Mouse (Mus musculus): Measurements from ENCODE around the gene Gtpbp2. TPM values are rescaled to one million over a fixed set of nuclear protein-coding genes. Genes with fewer than 3 reads are reported as not detected.

The Gtpbp2 gene
- total and polyA plus RNA-seq, 3 experiments, result 30.3 to 182 (median 55.0) TPM

GRCm38 (mm10) chr17:46170538-46170937, 9.7 kb downstream of the Gtpbp2 start:
- DNase-seq (ENCODE audit: low spot score) (no peak), ATAC-seq (ENCODE audit: extremely low read depth, insufficient number of reproducible peaks, low FRiP score, poor library complexity, severe bottlenecking) (no peak)
- Histone ChIP-seq H3K4me3 (ENCODE audit: low read depth, low read length) (no peak overlapping the region), H3K36me3 (replicated peaks) (peaks cover 88% of the 10 kb centered on the region), H3K4me1 (ENCODE audit: insufficient read depth, low read depth, low read length) (peaks cover 14% of the 10 kb centered on the region), H3K9me3 (replicated peaks) (no peaks in the 10 kb centered on the region), H3K27me3 (ENCODE audit: insufficient read depth, low read length) (no peaks in the 10 kb centered on the region)
- TF ChIP-seq TAL1 (conservative IDR thresholded peaks at IDR 0.05; ENCODE audit: low read depth, low read length) (no peak), CTCF (IDR thresholded peaks at IDR 0.05; ENCODE audit: low read depth, low read length) (peak; percentile 70)

- TF ChIP-seq TAL1 (conservative IDR thresholded peaks at IDR 0.05; ENCODE audit: low read depth, low read length) (no peak), GATA1 (IDR thresholded peaks at IDR 0.05; ENCODE audit: borderline replicate concordance, low read length) (no peak), GATA2 (IDR thresholded peaks at IDR 0.05; ENCODE audit: borderline replicate concordance, low read depth, low read length) (no peak), POLR2AphosphoS5 (IDR thresholded peaks at IDR 0.05; ENCODE audit: insufficient replicate concordance, low read depth, low read length) (no peak), CTCF (IDR thresholded peaks at IDR 0.05; ENCODE audit: low read depth, low read length) (no peak)
- Histone ChIP-seq H3K27me3 (ENCODE audit: insufficient read depth, low read length) (no peaks in the 10 kb centered on the region), H3K4me1 (ENCODE audit: insufficient read depth, low read depth, low read length) (peaks cover 2% of the 10 kb centered on the region; the same call in 1 of the 2 replicates), H3K9me3 (replicated peaks) (no peaks in the 10 kb centered on the region), H3K36me3 (replicated peaks) (peaks cover 96% of the 10 kb centered on the region), H3K4me3 (ENCODE audit: low read depth, low read length) (no peak overlapping the region)
- ATAC-seq (ENCODE audit: extremely low read depth, insufficient number of reproducible peaks, low FRiP score, poor library complexity, severe bottlenecking) (no peak), DNase-seq (ENCODE audit: low spot score) (no peak)
Measured at GRCm38 (mm10) chr17:46182273-46182672, 21.4 kb downstream of the Gtpbp2 start.

GRCm38 (mm10) chr17:46188829-46189228, 28.0 kb downstream of the Gtpbp2 start:
- Histone ChIP-seq H3K4me1 (ENCODE audit: insufficient read depth, low read depth, low read length) (peaks cover 5% of the 10 kb centered on the region), H3K4me3 (ENCODE audit: low read depth, low read length) (no peak overlapping the region), H3K9me3 (replicated peaks) (no peaks in the 10 kb centered on the region), H3K36me3 (replicated peaks) (peaks cover 94% of the 10 kb centered on the region), H3K27me3 (ENCODE audit: insufficient read depth, low read length) (no peaks in the 10 kb centered on the region)
- TF ChIP-seq CTCF (IDR thresholded peaks at IDR 0.05; ENCODE audit: low read depth, low read length) (no peak), POLR2AphosphoS5 (IDR thresholded peaks at IDR 0.05; ENCODE audit: insufficient replicate concordance, low read depth, low read length) (no peak), GATA2 (IDR thresholded peaks at IDR 0.05; ENCODE audit: borderline replicate concordance, low read depth, low read length) (no peak)
- no peak for DNase-seq (ENCODE audit: low spot score)
- no peak for ATAC-seq (ENCODE audit: extremely low read depth, insufficient number of reproducible peaks, low FRiP score, poor library complexity, severe bottlenecking)

- ATAC-seq (ENCODE audit: extremely low read depth, insufficient number of reproducible peaks, low FRiP score, poor library complexity, severe bottlenecking) (no peak), DNase-seq (ENCODE audit: low spot score) (peak; percentile 40)
- Histone ChIP-seq H3K9me3 (replicated peaks) (no peaks in the 10 kb centered on the region), H3K4me3 (ENCODE audit: low read depth, low read length) (peak overlapping the region; percentile 97), H3K4me1 (ENCODE audit: insufficient read depth, low read depth, low read length) (peaks cover 44% of the 10 kb centered on the region), H3K27me3 (ENCODE audit: insufficient read depth, low read length) (no peaks in the 10 kb centered on the region), H3K36me3 (replicated peaks) (peaks cover 59% of the 10 kb centered on the region)
- TF ChIP-seq TAL1 (conservative IDR thresholded peaks at IDR 0.05; ENCODE audit: low read depth, low read length), result no peak
- TF ChIP-seq GATA1 (IDR thresholded peaks at IDR 0.05; ENCODE audit: borderline replicate concordance, low read length), result no peak
- no peak for TF ChIP-seq CTCF (IDR thresholded peaks at IDR 0.05; ENCODE audit: low read depth, low read length)
- no peak for TF ChIP-seq GATA2 (IDR thresholded peaks at IDR 0.05; ENCODE audit: borderline replicate concordance, low read depth, low read length)
Measured at GRCm38 (mm10) chr17:46201151-46201550, 40.3 kb downstream of the Gtpbp2 start.

- peak within 1 kb of the TSS; percentile 97 for H3K4me3 ChIP-seq (ENCODE audit: low read depth, low read length)
- no peaks in the 10 kb centered on the region for H3K27me3 ChIP-seq (ENCODE audit: insufficient read depth, low read length)
- ATAC-seq (ENCODE audit: extremely low read depth, insufficient number of reproducible peaks, low FRiP score, poor library complexity, severe bottlenecking), result peak; percentile 74
- TF ChIP-seq CTCF (IDR thresholded peaks at IDR 0.05; ENCODE audit: low read depth, low read length) (no peak), TAL1 (conservative IDR thresholded peaks at IDR 0.05; ENCODE audit: low read depth, low read length) (no peak), POLR2AphosphoS5 (IDR thresholded peaks at IDR 0.05; ENCODE audit: insufficient replicate concordance, low read depth, low read length) (no peak), GATA2 (IDR thresholded peaks at IDR 0.05; ENCODE audit: borderline replicate concordance, low read depth, low read length) (no peak), GATA1 (IDR thresholded peaks at IDR 0.05; ENCODE audit: borderline replicate concordance, low read length) (no peak)
- H3K4me1 ChIP-seq (ENCODE audit: insufficient read depth, low read depth, low read length), result peaks cover 50% of the 10 kb centered on the region
- H3K36me3 ChIP-seq (replicated peaks), result peaks cover 59% of the 10 kb centered on the region
- DNase-seq (ENCODE audit: low spot score), result peak; percentile 88
- no peaks in the 10 kb centered on the region for H3K9me3 ChIP-seq (replicated peaks)
Measured at GRCm38 (mm10) chr17:46202421-46203071, 41.7 kb downstream of the Gtpbp2 start, which contains the start of the genes Polh and Xpo5. Gene Polh, minus strand, starts transcription at chr17:46202645. Gene Xpo5, plus strand, starts transcription at chr17:46202782.

GRCm38 (mm10) chr17:46203078-46203477, 42.2 kb downstream of the Gtpbp2 start:
- no peaks in the 10 kb centered on the region for H3K9me3 ChIP-seq (replicated peaks)
- peak overlapping the region; percentile 97 for H3K4me3 ChIP-seq (ENCODE audit: low read depth, low read length)
- DNase-seq (ENCODE audit: low spot score) (peak; percentile 27), ATAC-seq (ENCODE audit: extremely low read depth, insufficient number of reproducible peaks, low FRiP score, poor library complexity, severe bottlenecking) (no peak; the same call in 1 of the 2 replicates)
- peaks cover 59% of the 10 kb centered on the region for H3K36me3 ChIP-seq (replicated peaks)
- H3K27me3 ChIP-seq (ENCODE audit: insufficient read depth, low read length), result no peaks in the 10 kb centered on the region
- H3K4me1 ChIP-seq (ENCODE audit: insufficient read depth, low read depth, low read length), result peaks cover 50% of the 10 kb centered on the region
- TF ChIP-seq GATA1 (IDR thresholded peaks at IDR 0.05; ENCODE audit: borderline replicate concordance, low read length) (no peak), GATA2 (IDR thresholded peaks at IDR 0.05; ENCODE audit: borderline replicate concordance, low read depth, low read length) (no peak), CTCF (IDR thresholded peaks at IDR 0.05; ENCODE audit: low read depth, low read length) (no peak), TAL1 (conservative IDR thresholded peaks at IDR 0.05; ENCODE audit: low read depth, low read length) (no peak), POLR2AphosphoS5 (IDR thresholded peaks at IDR 0.05; ENCODE audit: insufficient replicate concordance, low read depth, low read length) (no peak)

Measured in G1E (cell line).